Mouse (Mus musculus) frontal cortex, adult (tissue): ENCODE results near the gene Gabrg3.

Experiments
- ATAC-seq: cut with Nextera tagmentation; 2 replicates; pipeline ENCODE4 v1.9.2; 2017; ENCODE audit warnings: mild to moderate bottlenecking, moderate library complexity, mixed read lengths; ENCODE audit not compliant: low TSS enrichment

The Gabrg3 gene

DNA sequence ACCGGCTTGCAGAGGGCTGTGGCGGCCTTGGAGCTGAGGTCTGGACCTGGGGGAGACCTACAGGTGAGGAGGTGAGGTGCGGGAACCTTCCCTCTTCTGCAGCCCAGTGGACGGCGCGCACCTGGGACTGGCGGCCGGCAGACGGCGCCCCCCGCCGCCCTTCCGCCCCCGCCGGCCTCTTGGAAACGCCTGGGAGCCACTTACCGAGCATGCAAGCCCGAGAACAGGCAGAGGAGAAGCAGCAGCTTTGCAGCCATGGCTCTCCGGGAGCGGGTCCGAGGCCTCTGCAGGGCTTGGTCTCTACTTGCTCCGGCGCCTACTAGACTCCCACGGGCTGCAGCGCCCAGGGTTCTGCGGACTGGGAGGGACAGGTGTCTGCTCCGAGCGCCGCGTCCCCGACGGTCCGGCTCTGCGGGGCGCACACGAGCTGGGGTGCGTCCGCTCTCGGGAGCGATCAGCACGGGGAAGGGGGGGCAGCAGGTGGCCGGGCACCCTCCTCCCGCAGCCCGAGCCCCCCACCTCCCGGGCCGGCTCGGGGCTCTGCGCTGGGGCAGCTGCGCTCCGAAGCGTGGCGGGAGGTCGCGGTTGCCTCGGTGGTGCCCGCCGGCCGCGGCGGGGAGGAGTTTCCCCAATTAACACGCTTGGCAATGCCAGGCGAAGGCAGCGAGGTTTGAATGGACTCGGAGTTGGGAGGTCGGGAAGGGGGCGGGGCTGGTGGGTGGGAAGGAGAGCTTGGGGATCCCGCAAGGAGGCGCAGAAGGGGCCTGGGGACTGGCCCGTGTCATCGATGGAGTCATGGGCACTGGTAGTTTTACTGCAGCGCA is at the start of gene Gabrg3:
Gabrg3 (minus strand) TSS at position 672 of the 824 bp plus-strand sequence.
- ATAC-seq = peak; percentile 31

DNA sequence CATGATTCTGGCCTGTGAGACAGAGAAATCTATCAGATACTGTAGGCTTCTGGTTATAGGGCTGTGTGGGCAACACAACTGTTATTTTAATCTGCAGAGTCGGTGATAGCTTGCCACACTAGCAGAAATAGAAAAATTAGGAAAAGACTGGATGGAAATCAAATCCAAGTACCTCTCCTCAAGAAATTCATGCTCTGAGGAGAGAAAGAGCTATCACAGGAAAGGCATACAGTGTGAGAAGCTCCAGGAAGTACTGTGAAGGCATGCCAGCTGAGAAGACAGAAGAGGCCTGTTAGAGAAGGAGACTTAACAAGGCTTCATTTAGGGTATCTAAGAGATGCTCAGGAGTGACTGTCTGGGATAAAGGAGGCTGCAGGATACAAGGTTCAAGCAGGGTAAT is 35.7 kb upstream of the Gabrg3 start:
- ATAC-seq = peak; percentile 91

- ATAC-seq = no peak
Observed at GRCm38 (mm10) chr7:57421044-57421443, 34.1 kb upstream of the Gabrg3 start.

- ATAC-seq = no peak
Observed at GRCm38 (mm10) chr7:57419392-57419791, 32.4 kb upstream of the Gabrg3 start, which contains the start of gene Gabrb3. TSS of gene Gabrb3 (plus strand) at chr7:57419692.

GRCm38 (mm10) chr7:57412896-57413295 is 25.9 kb upstream of the Gabrg3 start:
- ATAC-seq = no peak

GRCm38 (mm10) chr7:57411163-57411562 is 24.2 kb upstream of the Gabrg3 start:
- no peak for ATAC-seq

DNA sequence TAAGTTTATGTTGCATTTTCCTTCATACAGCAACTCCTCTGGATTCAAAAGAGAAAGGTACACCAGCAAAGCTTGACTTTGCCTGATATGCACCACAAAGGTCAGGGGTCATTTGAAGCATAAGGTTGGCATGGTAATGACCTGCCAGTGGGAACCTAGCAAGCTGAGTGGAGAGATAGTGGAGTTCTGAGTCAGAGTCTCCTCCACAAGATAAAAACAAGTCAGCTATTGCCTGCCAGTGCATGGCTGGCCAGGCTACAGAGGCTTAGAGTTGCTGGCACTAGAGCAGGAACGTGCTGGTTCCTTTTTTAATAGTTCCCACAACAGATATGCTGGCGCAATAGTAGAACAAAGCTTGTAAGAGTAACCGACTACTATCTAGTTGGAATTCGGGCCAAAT is 6.6 kb upstream of the Gabrg3 start:
- ATAC-seq = no peak

GRCm38 (mm10) chr7:57390046-57390445 is 3.1 kb upstream of the Gabrg3 start:
- ATAC-seq = peak; percentile 91

DNA sequence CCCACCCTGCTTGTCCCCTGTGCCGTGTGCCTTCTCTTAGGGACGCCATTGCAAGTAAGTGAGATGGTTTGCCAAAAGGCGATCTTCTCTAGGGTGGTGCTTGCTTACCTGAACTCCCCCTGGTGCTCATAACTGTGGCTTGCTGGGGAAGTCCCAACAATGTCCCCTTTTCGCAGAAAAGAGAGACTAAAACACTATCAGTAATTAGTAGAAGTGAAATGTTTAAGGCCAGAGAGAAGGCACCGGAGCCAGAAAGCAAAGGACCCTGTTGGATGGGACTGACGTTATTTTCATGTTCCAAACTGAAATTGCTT is 310 bp upstream of the Gabrg3 start:
- ATAC-seq = peak; percentile 3; the same call in 1 of the 2 replicates

DNA sequence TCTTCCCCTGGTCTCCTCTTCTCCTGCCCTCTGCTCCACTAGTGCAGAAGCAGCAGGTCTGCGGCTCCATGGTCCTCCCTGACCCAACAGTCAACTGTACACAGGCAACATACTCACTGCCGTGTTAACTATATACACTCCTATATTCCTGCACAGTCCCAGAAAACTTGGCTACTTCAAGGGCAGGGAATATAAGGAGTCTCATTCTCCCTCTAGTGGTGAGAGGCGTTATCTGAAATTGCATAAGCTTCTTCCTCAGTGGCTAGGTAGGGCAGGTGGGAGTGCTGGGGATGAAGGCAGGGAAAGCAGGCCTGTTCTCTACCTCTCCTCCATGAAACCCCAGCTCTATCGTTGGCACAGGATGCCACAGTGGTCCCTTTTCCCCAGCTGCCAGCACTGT is 2.9 kb downstream of the Gabrg3 start:
- peak; percentile 87 for ATAC-seq

DNA sequence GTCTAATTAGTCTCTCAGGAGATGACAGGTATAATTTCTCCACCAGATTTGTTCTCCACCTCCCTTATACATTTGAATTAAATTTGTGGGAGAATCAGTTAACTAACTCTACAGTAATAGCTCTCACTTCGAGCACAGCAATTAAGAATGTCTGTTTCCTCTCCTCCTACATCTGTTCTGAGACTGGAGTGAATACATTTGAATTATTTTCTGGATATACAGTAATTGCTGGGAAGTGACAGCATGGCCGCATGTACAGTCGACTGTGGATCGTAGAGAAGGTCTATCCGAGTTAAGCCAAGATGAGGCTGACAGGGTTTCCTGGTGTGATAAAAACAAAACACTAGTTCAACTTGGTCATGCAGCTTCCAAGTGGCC is 21.0 kb downstream of the Gabrg3 start:
- ATAC-seq = peak; percentile 78; the same call in 1 of the 2 replicates

DNA sequence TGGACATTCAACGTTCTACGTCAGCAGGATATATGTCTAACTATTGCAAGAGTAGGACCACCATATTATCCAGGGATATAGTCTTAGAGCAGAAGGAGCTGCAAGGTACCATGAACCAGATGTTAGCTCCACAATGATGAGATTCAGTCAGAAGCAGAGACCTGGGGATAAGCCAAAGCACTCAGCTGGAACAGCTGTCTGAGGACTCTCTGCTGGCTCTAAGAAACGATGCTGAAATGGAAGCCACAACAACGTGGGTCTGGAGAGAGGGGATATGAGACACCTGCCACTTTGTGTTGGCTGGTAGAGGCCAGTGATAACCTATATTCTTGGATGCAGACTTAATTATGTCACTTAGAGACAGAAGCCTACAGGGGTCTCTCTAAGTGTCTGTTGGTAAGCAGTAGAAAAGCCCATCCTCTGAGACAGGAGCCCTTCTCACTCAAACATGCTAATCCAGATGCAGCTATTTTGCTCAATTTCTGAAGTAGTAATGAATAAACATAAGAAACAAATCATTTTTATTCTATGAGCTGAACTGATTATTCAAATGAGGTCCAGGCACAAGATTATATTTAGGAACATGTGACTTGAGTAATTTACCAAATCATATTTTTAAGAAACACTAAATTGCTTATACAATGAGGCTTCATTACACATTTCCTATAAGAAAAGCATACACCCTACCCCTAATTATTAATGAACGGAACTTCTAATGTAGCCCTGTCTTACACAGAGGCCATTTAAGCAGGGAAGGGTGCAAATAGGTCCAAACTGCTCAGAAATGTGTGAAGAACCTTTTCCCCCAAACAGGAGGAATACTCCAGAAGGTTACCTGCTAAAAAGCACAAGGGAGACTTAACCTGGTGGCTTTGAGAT is 21.6 kb downstream of the Gabrg3 start:
- no peak for ATAC-seq

- peak; percentile 72 for ATAC-seq
Observed at GRCm38 (mm10) chr7:57363812-57364211, 23.2 kb downstream of the Gabrg3 start.

- no peak for ATAC-seq
Observed at GRCm38 (mm10) chr7:57357871-57358540, 29.0 kb downstream of the Gabrg3 start.

- peak; percentile 93 for ATAC-seq
Observed at GRCm38 (mm10) chr7:57356565-57357301, 30.3 kb downstream of the Gabrg3 start.

DNA sequence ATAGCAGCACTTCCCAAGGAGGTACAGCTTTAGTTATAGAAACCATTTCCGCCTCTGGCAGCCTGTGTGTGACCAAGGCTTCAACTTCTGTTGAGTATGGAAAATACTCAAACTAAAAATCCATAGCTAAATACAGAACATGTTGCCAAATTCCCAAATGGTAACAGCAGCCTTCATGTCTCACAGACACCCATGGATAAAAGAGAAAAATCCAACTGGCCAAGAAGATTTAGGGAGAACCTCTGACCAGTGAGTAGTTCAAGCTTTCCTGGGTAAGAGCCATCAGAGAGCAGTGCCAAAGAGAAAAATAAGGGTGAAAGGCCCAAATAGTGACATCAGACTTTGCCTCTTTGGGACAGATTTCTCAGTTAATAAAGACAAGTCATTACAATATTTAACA is 38.2 kb downstream of the Gabrg3 start:
- no peak for ATAC-seq

DNA sequence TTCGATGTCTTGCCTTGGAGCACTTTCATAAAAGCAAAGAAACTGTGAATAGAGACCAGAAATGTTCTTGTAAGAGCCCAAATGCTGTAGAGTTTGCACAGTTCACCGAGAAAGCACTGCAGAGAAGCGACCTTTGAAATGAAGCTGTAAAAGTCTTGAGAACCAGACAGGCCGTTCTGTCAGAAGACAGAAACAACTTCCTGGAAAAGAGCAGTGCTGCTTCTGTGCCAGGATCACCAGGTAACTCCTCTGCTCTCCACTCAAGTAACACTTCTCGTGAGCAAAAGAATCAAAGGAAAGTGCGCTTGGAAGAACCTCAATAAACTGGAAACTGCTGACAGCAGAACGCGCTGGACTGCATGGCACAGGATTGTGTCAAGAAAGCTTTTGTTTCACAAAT is 45.1 kb downstream of the Gabrg3 start:
- no peak for ATAC-seq

- no peak for ATAC-seq
Observed at GRCm38 (mm10) chr7:57331211-57331610, 55.8 kb downstream of the Gabrg3 start.

- ATAC-seq = peak; percentile 81
Observed at GRCm38 (mm10) chr7:57330240-57330639, 56.7 kb downstream of the Gabrg3 start.

- ATAC-seq = no peak
Observed at GRCm38 (mm10) chr7:57324473-57324872, 62.5 kb downstream of the Gabrg3 start.

GRCm38 (mm10) chr7:57322086-57322485 is 64.9 kb downstream of the Gabrg3 start:
- ATAC-seq = no peak

DNA sequence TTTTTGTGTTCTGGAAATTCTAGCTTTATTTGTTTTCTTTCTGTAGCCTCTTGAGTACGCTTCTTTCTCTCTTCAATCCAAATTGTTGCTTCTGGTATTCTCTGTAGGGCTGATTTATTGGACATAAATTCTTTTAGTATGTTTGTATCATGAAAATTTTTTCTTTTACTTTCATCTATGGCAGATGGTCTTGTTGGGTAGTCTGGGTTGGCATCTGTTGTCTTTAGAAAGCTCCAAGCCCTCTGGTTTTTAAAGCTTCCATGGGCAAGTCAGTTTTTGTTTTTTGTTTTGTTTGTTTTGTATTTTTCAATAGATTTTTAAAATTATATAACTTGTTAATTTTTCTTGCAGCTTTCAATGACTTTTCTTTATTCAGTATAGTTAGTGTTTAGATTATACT is 72.0 kb downstream of the Gabrg3 start:
- no peak for ATAC-seq
